Mouse (Mus musculus) small intestine, adult 2 months (tissue): ENCODE data around the gene Atg101.

Experiments
- CTCF ChIP-seq: fragments of 200-500 bp; IDR thresholded peaks from 2 replicates; pipeline ENCODE4 v1.5.1; 2012; ENCODE audit warnings: low read depth, mild to moderate bottlenecking, control low read depth, inconsistent platforms, low read length, moderate library complexity, mixed read lengths; ENCODE audit not compliant: insufficient replicate concordance, insufficient read length; ENCODE audit errors: extremely low read depth
- POLR2A ChIP-seq: fragments of 200-500 bp; IDR thresholded peaks from 2 replicates; pipeline ENCODE4 v1.6.1; 2012; ENCODE audit warnings: low read depth, mild to moderate bottlenecking, control low read depth, inconsistent platforms, low read length, moderate library complexity

DNA sequence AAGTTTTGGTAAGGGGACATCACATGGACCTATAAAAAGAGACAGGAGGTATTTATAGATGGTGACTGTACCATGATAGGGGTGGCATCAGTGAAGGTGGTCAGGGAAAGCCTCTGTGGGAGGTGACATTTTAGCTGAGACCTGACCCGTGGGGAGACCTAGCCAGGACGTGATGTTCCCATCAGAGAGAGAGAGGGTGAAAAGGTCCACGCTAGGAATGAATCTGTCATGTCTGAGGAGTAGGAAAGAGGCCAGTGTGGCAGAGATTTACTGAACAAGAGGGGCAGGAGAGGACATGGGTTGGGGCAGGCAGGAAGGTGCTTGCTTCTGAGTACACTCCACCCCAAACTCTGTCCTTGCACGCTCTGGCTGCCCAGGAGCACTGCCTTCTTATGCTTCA, 19.8 kb downstream of the Atg101 start:
- TF ChIP-seq CTCF (no peak), POLR2A (no peak)
